Mouse (Mus musculus) testis, postnatal 14 days (tissue): ENCODE measurements around the gene Tsnax.

Experiments
- DNase-seq: peaks from one replicate; pipeline ENCODE4 v3.0.0; 2021; ENCODE audit warnings: low spot score

The Tsnax gene

DNA sequence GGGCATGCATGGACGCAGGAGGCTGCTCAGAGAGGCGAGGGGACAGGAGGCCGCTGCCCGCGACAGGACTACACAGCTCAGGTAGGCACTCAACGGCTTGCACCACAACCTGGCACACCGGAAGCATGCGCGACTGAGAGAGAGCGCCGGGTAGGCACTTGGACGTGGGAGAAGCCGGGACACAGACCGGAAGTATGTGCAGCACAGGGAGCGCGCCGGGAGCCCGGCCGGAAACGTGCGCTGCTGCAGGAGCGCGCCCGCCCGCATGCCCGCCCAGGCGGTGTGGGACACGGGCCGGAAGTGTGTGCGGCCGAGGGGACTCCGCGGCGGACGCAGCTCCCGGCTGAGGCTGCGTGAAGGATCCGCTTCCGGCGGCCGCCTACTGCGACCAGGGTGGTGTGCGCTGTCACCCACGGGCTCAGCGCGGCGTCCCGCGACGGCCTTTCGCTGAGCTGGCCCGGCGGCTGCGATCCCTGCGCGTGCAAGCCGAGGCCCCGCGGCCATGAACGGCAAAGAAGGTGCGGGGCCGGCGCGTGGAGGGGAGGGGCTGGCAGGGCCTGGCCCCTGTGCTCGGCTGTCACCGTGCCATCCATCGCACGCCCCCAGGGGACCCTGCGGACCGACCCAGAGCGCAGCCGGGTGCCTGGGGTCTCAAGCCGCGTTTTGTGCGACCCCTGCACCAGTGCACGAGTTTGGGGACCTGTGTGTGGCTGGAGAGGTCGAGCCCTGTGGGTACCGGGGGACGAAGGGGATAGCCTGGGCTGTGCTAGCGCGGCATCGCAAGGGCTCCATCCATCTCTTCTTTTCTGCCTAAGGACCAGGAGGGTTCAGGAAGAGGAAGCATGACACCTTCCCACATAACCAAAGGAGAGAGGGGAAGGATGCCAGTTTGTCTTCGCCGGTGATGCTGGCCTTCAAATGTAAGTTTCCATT is at the start of gene Tsnax:
TSS of gene Tsnax (plus strand) at position 303 of the 933 bp plus-strand sequence.
- DNase-seq = peak; percentile 94

DNA sequence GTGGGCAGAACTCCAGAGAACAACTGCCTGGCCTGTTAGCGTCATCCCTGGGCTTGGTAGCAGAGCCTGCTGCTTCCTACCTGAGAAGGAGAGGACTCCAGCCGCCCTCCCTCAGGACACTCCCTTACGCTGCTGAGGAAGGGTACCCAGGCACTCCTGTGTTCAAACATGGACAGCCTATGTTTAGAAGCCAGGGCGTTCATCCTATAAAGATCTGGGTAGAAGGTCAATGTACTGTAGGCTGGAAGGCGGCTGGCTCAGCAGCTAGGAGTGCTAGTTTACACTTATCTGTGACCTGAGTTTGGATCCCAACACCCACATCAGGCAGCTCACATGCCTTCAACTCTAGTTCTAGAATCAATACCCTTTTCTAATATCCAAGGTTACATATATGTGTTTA is 49.6 kb upstream of the Tsnax start:
- DNase-seq = no peak

- DNase-seq = no peak
Observed at GRCm38 (mm10) chr8:124964966-124965365, 47.8 kb upstream of the Tsnax start.

GRCm38 (mm10) chr8:124970312-124970933 is 42.4 kb upstream of the Tsnax start:
- DNase-seq = no peak

GRCm38 (mm10) chr8:124973221-124973620 is 39.6 kb upstream of the Tsnax start:
- DNase-seq = no peak

- no peak for DNase-seq
Observed at GRCm38 (mm10) chr8:124974254-124974653, 38.5 kb upstream of the Tsnax start.

- no peak for DNase-seq
Observed at GRCm38 (mm10) chr8:124976211-124976610, 36.6 kb upstream of the Tsnax start.

DNA sequence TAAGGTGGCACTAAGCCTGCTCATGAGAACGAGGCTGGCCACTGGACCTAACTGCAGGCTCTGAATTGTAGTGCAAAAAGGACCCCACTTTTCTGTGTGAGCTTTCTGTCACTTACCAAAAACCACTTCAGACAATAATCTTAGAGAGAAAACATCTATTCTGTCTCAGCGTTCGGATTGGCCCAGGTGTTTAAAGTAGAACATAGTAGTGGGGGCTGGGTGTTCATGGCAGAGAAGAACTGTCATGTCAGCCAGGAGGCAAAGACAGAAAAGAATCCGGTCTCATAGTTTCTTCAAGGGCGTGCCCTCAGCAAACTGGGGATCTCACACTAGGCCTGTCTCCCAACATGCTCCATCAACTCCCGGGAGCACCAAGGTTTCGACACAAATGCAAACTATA is 34.8 kb upstream of the Tsnax start:
- DNase-seq = no peak

DNA sequence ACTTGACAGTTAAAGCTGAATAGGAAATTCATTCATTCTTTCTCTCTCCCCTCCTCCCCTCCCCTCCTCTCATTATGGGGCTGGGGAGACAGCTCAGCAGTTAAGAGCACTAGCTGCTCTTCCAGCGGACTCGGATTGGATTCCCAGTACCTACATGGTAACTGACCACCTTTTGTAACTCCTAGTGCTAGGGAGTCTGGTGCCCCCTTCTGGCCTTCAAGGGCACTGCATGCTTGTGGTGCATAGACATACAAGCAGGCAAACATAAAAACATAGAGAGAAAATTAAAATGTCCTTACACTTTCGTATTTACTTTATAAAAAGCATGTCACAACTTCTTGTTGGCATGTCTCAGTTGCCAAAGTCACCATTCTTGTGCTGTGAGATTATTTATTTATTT is 32.8 kb upstream of the Tsnax start:
- peak; percentile 58 for DNase-seq

DNA sequence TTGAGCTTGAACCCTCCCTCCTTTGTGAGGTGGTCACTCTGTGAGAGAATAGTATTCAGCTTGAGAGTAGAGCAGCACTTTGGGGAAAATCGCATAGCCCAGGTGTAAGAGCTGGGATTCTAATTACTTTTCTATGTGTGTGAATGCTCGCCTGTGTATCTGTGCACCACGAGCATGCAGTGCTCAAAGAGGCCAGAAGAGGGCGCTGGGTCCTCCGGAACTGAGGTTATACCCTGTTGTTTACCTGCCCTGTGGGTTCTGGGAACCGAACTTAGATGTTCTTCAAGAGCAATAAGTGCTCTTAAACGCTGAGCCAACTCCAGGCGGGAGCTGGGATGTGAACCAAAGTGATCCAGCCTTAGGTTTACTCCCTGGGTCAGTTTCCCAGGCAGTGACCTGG is 32.0 kb upstream of the Tsnax start:
- peak; percentile 48 for DNase-seq

- DNase-seq = no peak
Observed at GRCm38 (mm10) chr8:124990923-124991667, 21.7 kb upstream of the Tsnax start.

GRCm38 (mm10) chr8:124991668-124991926 is 21.2 kb upstream of the Tsnax start:
- no peak for DNase-seq

DNA sequence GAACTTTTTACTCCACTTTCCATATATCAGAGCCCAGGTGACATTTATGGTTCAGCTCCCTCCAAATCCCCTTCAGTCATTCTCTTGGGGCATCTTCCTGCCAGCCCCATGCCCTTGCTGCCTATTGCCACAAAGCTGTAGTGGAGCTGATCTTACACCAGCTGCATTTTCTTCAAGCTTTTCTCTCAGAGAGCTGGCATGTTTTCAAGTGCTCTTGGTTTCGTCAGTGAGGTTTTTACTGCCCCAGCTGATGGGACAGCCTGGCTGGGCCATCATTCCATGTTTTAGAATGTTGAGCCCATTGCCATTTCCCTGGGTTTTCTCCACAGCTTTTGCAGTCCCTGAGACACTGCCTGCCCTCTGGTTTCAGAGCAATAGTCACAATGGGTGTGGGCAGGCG is 17.0 kb upstream of the Tsnax start:
- no peak for DNase-seq

DNA sequence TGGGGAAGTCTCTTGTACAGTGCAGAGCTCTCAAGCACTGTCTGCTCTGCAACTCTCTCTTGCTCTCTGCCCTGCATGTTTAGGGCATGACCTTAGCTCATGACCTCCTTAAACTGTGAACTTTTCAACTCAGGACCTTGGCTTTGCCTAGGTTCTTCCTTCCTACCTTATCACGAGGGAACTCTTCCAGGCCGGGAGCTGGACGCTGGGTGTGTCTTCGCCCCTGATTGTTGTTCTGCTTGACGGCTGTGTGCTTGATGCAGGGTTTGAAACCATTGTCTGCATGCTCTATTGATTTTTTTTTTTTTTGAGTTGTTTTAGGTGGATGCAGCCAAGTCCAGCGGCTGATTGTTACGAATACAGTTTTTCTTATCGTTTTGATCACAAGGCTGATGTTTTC is 11.3 kb downstream of the Tsnax start:
- DNase-seq = no peak

DNA sequence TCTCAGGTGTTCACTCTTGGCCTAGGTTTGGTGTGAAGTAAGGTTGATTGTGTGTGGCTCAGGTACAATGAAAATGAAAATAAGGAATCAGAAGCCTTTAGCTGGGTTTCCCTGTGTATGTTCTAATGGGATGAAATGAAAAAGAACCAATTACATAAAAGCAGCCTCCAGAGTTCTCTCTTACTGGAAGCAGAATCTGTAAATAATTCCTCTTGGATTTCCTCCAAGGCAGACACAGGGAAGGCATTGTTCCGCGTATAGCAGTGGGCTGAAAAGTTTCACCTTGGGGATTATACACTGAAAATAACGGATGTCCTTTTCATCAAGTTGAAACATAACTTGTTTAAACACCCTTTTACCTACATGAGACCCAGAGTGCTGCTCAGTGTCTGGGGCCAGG is 14.4 kb downstream of the Tsnax start:
- DNase-seq = no peak

- DNase-seq = no peak
Observed at GRCm38 (mm10) chr8:125028841-125029240, 16.0 kb downstream of the Tsnax start.

GRCm38 (mm10) chr8:125031276-125031675 is 18.5 kb downstream of the Tsnax start:
- DNase-seq = peak; percentile 53

GRCm38 (mm10) chr8:125034669-125035068 is 21.9 kb downstream of the Tsnax start:
- DNase-seq = peak; percentile 41

DNA sequence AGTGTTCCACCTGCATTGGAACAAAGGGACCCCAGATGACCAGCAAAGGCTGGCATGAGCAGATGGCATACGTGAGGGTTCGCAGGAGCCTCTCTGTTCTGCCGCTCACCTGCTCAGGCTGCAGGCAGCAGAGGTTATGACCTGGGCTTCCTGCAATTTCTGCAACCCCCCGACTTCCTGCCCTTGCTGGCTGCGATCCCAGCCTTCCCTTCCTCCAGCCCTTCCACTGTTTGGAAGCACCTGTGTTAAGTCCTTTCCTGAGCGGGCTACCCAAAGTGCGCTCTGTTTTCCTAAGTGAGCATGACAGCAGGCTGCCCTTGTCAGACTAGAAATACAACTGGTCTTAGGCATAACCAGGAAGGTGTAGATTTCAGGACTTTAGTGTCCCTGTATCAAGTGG is 24.3 kb downstream of the Tsnax start:
- no peak for DNase-seq

DNA sequence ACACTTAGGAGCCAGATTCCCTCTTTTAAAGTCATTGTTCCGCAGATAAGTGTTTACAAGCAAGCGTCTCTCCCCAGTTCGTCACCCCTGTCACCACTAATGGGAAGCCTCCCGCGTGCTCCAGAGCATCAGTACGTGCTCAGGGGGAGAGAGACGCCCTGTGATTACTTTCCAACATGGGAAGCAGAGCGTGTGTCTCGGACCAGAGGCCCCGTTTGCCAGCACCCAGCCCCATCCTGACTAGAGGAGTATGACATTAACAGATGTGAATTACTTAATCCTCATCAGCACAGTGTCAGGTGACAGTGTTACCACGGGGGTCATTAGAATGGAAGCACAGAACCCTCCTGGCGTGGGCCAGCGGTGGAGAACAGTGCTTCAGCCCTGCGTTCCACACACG is 25.9 kb downstream of the Tsnax start:
- DNase-seq = no peak

- no peak for DNase-seq
Observed at GRCm38 (mm10) chr8:125040587-125041375, 28.0 kb downstream of the Tsnax start.

GRCm38 (mm10) chr8:125041496-125041895 is 28.7 kb downstream of the Tsnax start:
- no peak for DNase-seq
